Mouse (Mus musculus): Measurements from ENCODE around the gene Lrpprc.

DNA sequence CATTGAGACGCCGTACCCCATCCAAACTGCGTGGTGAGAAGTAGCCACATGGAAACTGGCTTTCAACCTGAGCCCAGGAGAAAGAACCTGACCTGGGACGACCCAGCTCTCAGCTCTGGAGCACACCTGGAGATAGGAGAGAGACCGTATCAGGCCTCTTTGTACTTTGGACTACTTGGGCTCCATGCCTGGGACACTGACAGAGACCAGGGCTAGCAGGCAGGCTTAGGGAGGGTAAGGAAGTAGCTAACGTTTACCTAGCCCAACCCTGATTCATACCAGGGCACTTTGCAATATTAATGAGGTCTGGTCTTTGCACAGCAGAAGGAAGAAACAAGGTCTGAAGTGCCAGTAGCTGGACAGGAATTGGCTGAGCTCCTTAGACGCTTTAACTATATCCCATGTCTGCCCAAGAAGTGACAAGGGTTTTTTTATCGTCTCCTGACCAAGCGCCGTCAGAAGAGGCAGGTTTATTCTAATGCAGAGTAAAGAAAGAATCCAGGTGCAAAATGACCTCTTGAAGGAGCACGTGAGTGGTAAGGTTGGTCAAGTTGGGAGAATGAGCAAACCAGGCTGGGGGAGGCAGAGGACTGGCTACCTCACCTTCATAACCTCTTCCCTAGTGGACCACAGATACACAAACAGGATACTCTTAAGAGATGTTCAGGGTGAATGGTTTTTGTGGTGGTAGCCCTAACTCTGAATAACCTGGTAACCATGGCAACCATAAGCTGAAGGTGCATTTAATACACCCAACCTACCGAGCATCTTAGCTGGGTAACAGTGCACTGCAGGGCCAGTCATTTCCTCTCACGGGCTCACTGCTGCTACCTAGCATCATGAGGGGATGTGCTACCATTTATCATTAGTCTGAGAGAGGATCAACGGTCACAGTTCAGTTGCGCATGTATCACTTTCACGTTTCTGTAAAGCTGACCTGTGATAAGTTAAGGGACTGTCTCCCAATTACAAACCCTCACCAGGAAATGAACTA lies 117.9 kb downstream of the Lrpprc start:
- TF ChIP-seq CTCF (IDR thresholded peaks at IDR 0.05; ENCODE audit: low read depth) (no peak), EP300 (IDR thresholded peaks at IDR 0.05; ENCODE audit: low read depth) (no peak)
